Mouse (Mus musculus): Measurements from ENCODE around the gene Tac1. TPM values are rescaled to one million over a fixed set of nuclear protein-coding genes. Genes with fewer than 3 reads are reported as not detected.
A peak's percentile ranks its signal among the peaks of the same experiment; 100 is the strongest.
"Not testable (repeated sequence)": the region's sequence is repeated elsewhere in the genome, so short reads cannot be mapped to it uniquely, and the experiment has no call there.

The Tac1 gene
- 17.8 and 18.3 TPM in 2 replicates for polyA plus RNA-seq (2015; fragmentation: Nextera tagmentation; extraction: Ambion mirVana)

GRCm38 (mm10) chr6:7554829-7555391 is at the start of gene Tac1:
TSS of gene Tac1 (plus strand) at chr6:7554879.
- no peaks in the 10 kb centered on the region for H3K9me3 ChIP-seq
- WGBS: under 1% methylated on average over 37 of the region's 37 CpGs
- H3K4me3 ChIP-seq: peak within 1 kb of the TSS; percentile 40
- no peak within 1 kb of the TSS for H3K27ac ChIP-seq
- peak within 1 kb of the TSS; percentile 69 for H3K4me2 ChIP-seq
- H3K4me1 ChIP-seq: peaks cover 28% of the 10 kb centered on the region
- H3K36me3 ChIP-seq: no peaks in the 10 kb centered on the region
- ATAC-seq (ENCODE audit: insufficient number of reproducible peaks, insufficient read depth, low FRiP score, low TSS enrichment, low read depth): peak; percentile 74; the same call in 1 of the 2 replicates
- H3K27me3 ChIP-seq: peaks cover 40% of the 10 kb centered on the region
- peak within 1 kb of the TSS; percentile 17; the same call in 1 of the 2 replicates for H3K9ac ChIP-seq

GRCm38 (mm10) chr6:7543511-7543910 is 11.2 kb upstream of the Tac1 start:
- not testable (repeated sequence) for H3K27ac ChIP-seq; H3K4me2 ChIP-seq; H3K4me3 ChIP-seq; ATAC-seq (ENCODE audit: insufficient number of reproducible peaks, insufficient read depth, low FRiP score, low TSS enrichment, low read depth); H3K9me3 ChIP-seq; H3K27me3 ChIP-seq; H3K4me1 ChIP-seq; H3K9ac ChIP-seq; H3K36me3 ChIP-seq
- 86% methylated on average over 2 of the region's 2 CpGs for WGBS

- no peaks in the 10 kb centered on the region for H3K36me3 ChIP-seq
- ATAC-seq (ENCODE audit: insufficient number of reproducible peaks, insufficient read depth, low FRiP score, low TSS enrichment, low read depth): no peak
- H3K4me2 ChIP-seq: peak overlapping the region; percentile 69
- peaks cover 40% of the 10 kb centered on the region for H3K27me3 ChIP-seq
- no peak overlapping the region for H3K27ac ChIP-seq
- H3K4me3 ChIP-seq: peak overlapping the region; percentile 40
- peaks cover 28% of the 10 kb centered on the region for H3K4me1 ChIP-seq
- H3K9me3 ChIP-seq: no peaks in the 10 kb centered on the region
- WGBS: under 1% methylated on average over 25 of the region's 25 CpGs
- H3K9ac ChIP-seq: no peak overlapping the region; the same call in 1 of the 2 replicates
These were observed 1.2 kb downstream of the Tac1 start for GRCm38 (mm10) chr6:7555688-7556476.

GRCm38 (mm10) chr6:7558164-7558563 is 3.5 kb downstream of the Tac1 start:
- H3K27ac ChIP-seq: no peak overlapping the region
- H3K4me3 ChIP-seq: no peak overlapping the region
- peaks cover 38% of the 10 kb centered on the region for H3K27me3 ChIP-seq
- no peak overlapping the region for H3K9ac ChIP-seq
- no peaks in the 10 kb centered on the region for H3K9me3 ChIP-seq
- no peak for ATAC-seq (ENCODE audit: insufficient number of reproducible peaks, insufficient read depth, low FRiP score, low TSS enrichment, low read depth)
- H3K4me2 ChIP-seq: no peak overlapping the region
- no peaks in the 10 kb centered on the region for H3K36me3 ChIP-seq
- H3K4me1 ChIP-seq: peaks cover 28% of the 10 kb centered on the region

- Histone ChIP-seq H3K4me3 (no peak overlapping the region), H3K36me3 (no peaks in the 10 kb centered on the region), H3K27ac (no peak overlapping the region), H3K4me1 (peaks cover 4% of the 10 kb centered on the region; the same call in 1 of the 2 replicates), H3K9ac (no peak overlapping the region), H3K9me3 (no peaks in the 10 kb centered on the region), H3K4me2 (no peak overlapping the region), H3K27me3 (no peaks in the 10 kb centered on the region)
- ATAC-seq (ENCODE audit: insufficient number of reproducible peaks, insufficient read depth, low FRiP score, low TSS enrichment, low read depth): no peak
- WGBS: 22% methylated on average over 6 of the region's 6 CpGs
These were observed 7.8 kb downstream of the Tac1 start for GRCm38 (mm10) chr6:7562524-7562923.

- H3K4me1 ChIP-seq: no peaks in the 10 kb centered on the region
These were observed 9.9 kb downstream of the Tac1 start for GRCm38 (mm10) chr6:7564537-7564936.

GRCm38 (mm10) chr6:7571144-7571543 is 16.5 kb downstream of the Tac1 start:
- H3K9ac ChIP-seq: no peak overlapping the region
- no peaks in the 10 kb centered on the region for H3K9me3 ChIP-seq
- no peaks in the 10 kb centered on the region for H3K27me3 ChIP-seq
- H3K4me1 ChIP-seq: no peaks in the 10 kb centered on the region
- no peak overlapping the region for H3K4me3 ChIP-seq
- 45% methylated on average over 1 of the region's 1 CpGs for WGBS
- no peak overlapping the region for H3K4me2 ChIP-seq
- ATAC-seq (ENCODE audit: insufficient number of reproducible peaks, insufficient read depth, low FRiP score, low TSS enrichment, low read depth): no peak
- no peak overlapping the region for H3K27ac ChIP-seq
- H3K36me3 ChIP-seq: no peaks in the 10 kb centered on the region

More at GRCm38 (mm10) chr6:7564537-7564936, 9.9 kb downstream of the Tac1 start:
- 81% methylated on average over 3 of the region's 3 CpGs for WGBS
- Histone ChIP-seq H3K4me2 (no peak overlapping the region), H3K36me3 (no peaks in the 10 kb centered on the region), H3K9me3 (no peaks in the 10 kb centered on the region), H3K9ac (no peak overlapping the region), H3K27me3 (no peaks in the 10 kb centered on the region), H3K4me3 (no peak overlapping the region), H3K27ac (no peak overlapping the region)
- no peak for ATAC-seq (ENCODE audit: insufficient number of reproducible peaks, insufficient read depth, low FRiP score, low TSS enrichment, low read depth)

GRCm38 (mm10) chr6:7578031-7578430 is 23.4 kb downstream of the Tac1 start:
- Histone ChIP-seq H3K36me3 (no peaks in the 10 kb centered on the region), H3K4me3 (no peak overlapping the region), H3K9ac (no peak overlapping the region), H3K9me3 (no peaks in the 10 kb centered on the region), H3K4me2 (no peak overlapping the region), H3K4me1 (no peaks in the 10 kb centered on the region), H3K27ac (no peak overlapping the region), H3K27me3 (no peaks in the 10 kb centered on the region)
- no peak for ATAC-seq (ENCODE audit: insufficient number of reproducible peaks, insufficient read depth, low FRiP score, low TSS enrichment, low read depth)
- 28% methylated on average over 1 of the region's 1 CpGs for WGBS

- Histone ChIP-seq H3K27me3 (no peaks in the 10 kb centered on the region), H3K36me3 (no peaks in the 10 kb centered on the region), H3K9me3 (no peaks in the 10 kb centered on the region), H3K4me3 (no peak overlapping the region), H3K4me2 (no peak overlapping the region), H3K4me1 (no peaks in the 10 kb centered on the region), H3K9ac (no peak overlapping the region), H3K27ac (no peak overlapping the region)
- WGBS: 87% methylated on average over 2 of the region's 2 CpGs
- no peak for ATAC-seq (ENCODE audit: insufficient number of reproducible peaks, insufficient read depth, low FRiP score, low TSS enrichment, low read depth)
These were observed 39.8 kb downstream of the Tac1 start for GRCm38 (mm10) chr6:7594445-7594844.

- WGBS: 77% methylated on average over 5 of the region's 5 CpGs
- H3K27ac ChIP-seq: no peak overlapping the region
These were observed 43.7 kb downstream of the Tac1 start for GRCm38 (mm10) chr6:7598416-7598815.

GRCm38 (mm10) chr6:7600228-7600627 is 45.5 kb downstream of the Tac1 start:
- H3K27me3 ChIP-seq: no peaks in the 10 kb centered on the region
- H3K36me3 ChIP-seq: no peaks in the 10 kb centered on the region
- WGBS: 38% methylated on average over 2 of the region's 2 CpGs
- H3K9ac ChIP-seq: no peak overlapping the region
- H3K27ac ChIP-seq: no peak overlapping the region
- no peak for ATAC-seq (ENCODE audit: insufficient number of reproducible peaks, insufficient read depth, low FRiP score, low TSS enrichment, low read depth)
- no peaks in the 10 kb centered on the region for H3K4me1 ChIP-seq
- H3K9me3 ChIP-seq: no peaks in the 10 kb centered on the region
- no peak overlapping the region for H3K4me2 ChIP-seq
- no peak overlapping the region for H3K4me3 ChIP-seq

More at GRCm38 (mm10) chr6:7598416-7598815, 43.7 kb downstream of the Tac1 start:
- Histone ChIP-seq H3K4me2 (no peak overlapping the region), H3K4me3 (no peak overlapping the region), H3K9ac (no peak overlapping the region), H3K27me3 (no peaks in the 10 kb centered on the region), H3K36me3 (no peaks in the 10 kb centered on the region), H3K9me3 (no peaks in the 10 kb centered on the region), H3K4me1 (no peaks in the 10 kb centered on the region)
- ATAC-seq (ENCODE audit: insufficient number of reproducible peaks, insufficient read depth, low FRiP score, low TSS enrichment, low read depth): no peak

All from embryonic facial prominence, embryonic 13.5 days (tissue).